Mouse (Mus musculus): Measurements from ENCODE around the gene Gm10053.
"Not testable (repeated sequence)": the region's sequence is repeated elsewhere in the genome, so short reads cannot be mapped to it uniquely, and the experiment has no call there.

GRCm38 (mm10) chr19:24875129-24875870, at the start of gene Gm10053:
- not testable (repeated sequence) for TF ChIP-seq EP300, CTCF (IDR thresholded peaks at IDR 0.05)

Data from lung, postnatal 0 days (tissue).